Mouse (Mus musculus): ENCODE data around the gene Atf4.

The Atf4 gene

DNA sequence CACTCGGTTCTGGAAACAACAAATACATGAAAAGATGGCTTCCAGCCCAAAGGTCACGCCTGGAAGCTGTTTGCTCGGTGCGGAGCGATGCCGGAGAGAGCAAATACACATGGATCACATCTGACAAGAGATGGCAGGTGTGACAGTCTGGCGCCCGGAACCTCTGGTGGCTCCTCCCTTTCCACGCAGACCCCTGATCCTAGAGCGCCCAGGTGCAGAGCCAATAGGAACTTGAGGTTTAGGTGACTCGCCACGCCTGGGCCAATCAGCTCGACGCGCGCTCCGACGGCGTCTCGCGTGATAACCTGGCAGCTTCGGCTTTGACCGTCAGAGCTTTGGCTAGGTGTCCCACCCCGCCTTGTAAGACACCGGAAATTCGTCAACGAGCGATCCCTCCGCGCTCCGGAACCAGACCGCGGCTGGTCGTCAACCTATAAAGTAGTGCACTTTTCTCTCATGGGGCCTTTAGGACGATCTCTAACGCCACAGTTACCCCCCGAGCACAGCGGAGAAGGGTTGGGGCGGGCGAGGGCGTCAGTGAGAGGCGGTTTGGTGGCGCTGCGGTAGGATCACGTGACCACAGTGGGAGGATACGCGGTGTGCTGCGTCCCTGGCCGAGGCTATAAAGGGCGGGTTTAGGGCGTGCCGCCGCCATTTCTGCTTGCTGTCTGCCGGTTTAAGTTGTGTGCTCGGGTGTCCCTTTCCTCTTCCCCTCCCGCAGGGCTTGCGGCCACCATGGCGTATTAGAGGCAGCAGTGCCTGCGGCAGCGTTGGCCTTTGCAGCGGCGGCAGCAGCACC, at the start of gene Atf4:
Gene Atf4 (plus strand): TSS at position 338 of the 799 bp plus-strand sequence.
- peak; percentile 97 for DNase-seq (ENCODE audit: low spot score)

DNA sequence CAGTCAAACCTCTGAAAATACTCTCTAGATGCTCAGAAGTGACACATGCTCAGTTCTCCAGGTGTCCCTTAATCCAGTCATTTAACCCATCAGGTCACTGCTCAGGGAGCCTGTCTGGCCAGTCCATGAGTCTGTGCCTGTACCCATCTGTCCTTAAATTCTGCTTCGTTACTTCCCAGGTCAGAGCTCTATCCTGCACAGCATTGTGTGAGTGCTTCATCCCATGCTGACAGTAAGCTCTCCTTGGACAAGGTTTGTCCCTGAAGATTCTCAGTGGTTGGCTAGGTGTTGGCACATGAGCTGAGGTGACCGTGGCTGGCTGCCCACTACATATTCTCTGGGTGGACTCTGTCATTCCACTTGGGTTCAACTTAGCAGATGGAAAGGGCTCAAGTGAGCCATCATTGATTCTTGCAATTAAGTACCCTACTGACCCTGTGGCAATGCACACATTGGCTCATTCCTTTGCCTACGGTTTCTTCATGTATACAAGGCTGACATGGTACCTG, 48.9 kb upstream of the Atf4 start:
- no peak for DNase-seq (ENCODE audit: low spot score)

DNA sequence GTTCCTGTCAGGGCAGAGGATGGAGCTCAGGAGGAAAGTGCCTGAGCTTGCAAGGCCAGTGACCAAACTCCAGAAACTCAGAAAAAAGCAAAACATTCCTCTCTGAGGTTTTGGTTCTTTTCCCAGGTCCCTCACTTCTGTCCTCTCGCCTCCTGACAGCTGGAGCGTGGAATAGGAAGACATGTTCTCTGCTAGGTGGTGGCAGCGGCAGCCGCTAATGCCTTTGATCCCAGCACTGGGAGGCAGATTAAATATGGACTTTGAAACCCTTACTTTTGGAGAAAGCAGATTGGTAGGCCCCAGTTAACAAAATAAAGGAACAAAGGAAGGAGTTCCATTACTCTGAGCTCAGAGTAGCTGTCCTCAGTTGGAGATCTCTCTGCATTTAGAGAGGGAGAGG, 46.5 kb upstream of the Atf4 start:
- no peak for DNase-seq (ENCODE audit: low spot score)

- no peak for DNase-seq (ENCODE audit: low spot score)
Measured at GRCm38 (mm10) chr15:80213688-80214087, 41.3 kb upstream of the Atf4 start.

DNA sequence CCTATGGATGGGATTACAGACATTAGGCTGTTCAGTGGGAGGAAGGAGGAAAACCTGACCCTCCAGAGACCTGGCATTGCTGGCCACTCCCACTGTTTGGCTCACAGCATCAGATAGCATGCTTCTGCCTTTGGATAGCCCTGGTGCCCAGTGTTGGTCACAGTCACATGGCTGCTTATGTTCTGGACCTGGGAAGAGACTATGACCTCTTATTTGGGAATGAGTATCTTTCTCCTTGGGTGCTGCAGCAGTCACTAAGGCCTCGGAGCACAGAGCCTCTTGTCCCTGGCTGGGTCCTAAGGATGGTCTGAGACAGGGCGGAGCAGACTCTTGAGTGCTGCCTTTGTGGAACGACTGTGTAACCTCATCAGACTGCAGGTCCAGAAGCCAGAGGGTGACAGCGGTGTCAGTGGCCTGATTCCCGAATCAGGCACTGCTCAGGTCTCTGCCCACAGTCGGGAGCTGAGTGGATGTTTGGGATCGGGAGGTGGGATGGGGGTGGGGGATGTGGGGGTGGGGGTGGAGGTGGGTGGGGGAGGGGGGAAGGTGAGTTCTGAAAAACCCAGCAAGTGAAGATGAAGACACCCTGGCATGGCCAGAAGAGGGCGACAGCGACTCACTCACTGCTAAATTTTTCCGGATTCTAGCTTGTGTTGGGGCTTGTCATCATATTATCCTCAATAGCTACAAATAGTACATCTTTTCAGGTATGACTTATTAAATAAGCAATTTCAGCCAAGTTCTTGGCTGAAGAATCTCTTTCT, 39.1 kb upstream of the Atf4 start:
- no peak for DNase-seq (ENCODE audit: low spot score)

DNA sequence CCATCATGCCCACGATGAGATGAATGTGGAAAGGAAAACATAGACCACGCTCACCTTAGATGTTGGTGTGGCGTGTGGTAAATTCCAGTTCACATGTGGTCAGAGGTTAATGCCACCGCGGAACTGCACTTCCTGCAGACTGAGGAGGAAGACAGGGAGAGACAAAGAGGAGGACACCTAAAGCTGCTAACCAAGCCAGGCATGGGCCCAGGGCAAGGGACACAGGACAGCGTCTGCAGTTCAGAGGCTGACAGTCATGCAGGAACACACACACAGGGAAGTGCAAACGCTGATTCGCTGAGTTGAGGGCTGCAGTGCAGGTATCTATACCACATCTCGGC, 38.5 kb upstream of the Atf4 start:
- no peak for DNase-seq (ENCODE audit: low spot score)

- DNase-seq (ENCODE audit: low spot score) = no peak
Measured at GRCm38 (mm10) chr15:80217476-80217875, 37.5 kb upstream of the Atf4 start.

GRCm38 (mm10) chr15:80219211-80219610, 35.8 kb upstream of the Atf4 start:
- no peak for DNase-seq (ENCODE audit: low spot score)

DNA sequence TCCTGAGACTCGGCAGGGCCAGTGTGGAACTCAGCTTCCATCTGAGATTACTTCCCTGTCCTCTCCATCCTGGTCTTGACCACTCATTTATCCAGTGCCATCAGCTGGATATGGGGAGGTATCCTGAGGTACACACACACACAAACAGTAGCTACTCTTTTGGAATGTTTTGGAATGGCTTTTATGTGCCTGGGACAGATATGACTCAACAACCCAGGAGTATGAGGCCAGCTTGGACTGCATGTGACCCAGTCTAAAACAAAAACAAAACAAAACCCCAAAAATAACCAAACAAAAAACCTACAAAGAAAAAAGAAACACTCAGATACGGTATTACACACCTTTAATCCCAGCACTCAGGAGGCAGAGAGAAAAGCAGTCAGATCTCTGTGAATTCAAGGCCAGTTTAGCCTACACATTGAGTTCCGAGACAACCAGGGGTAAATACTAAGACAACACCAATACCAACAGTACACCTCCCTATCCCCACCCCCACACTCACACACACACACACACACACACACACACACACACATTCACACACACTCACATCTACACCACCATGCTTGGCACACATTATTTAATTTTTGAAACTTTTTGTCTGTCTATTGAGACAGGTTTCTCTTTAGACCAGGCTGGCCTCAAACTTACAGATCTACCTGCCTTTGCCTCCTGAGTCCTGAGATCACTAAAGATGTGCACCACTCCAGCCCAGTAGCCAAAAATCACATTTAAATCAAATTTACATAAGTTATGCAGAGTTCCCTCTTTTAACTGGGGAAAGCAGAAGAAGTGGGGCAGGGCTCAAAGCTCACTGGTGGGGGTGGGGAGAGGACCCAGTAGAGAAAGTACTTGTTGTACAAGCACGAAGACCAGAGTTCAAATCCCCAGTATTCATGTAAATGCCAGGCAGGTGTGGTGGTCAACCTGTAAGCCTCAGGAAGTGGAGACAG, 35.0 kb upstream of the Atf4 start:
- no peak for DNase-seq (ENCODE audit: low spot score)

DNA sequence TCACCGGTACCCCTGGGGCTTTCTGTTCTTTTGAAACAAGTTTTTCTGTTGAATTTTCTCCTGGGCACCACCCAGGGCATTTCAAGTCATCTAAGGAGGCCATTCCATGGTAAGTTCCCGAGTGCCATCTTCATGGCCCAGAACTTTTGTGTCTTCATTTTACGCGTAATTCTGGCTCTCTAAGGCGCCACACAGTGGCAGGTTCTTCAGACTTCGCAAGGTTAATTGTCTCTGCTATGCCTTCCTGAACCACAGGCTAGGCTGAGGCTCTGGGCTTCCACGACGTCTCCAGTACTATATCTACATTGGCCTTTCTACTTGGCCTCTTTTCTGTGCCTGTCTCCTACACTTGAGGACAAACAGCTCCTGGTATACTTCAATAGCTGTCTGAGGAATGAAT, 34.0 kb upstream of the Atf4 start:
- no peak for DNase-seq (ENCODE audit: low spot score)

- DNase-seq (ENCODE audit: low spot score) = no peak
Measured at GRCm38 (mm10) chr15:80223751-80224150, 31.2 kb upstream of the Atf4 start.

- peak; percentile 84 for DNase-seq (ENCODE audit: low spot score)
Measured at GRCm38 (mm10) chr15:80225208-80225607, 29.8 kb upstream of the Atf4 start.

- DNase-seq (ENCODE audit: low spot score) = peak; percentile 75
Measured at GRCm38 (mm10) chr15:80225796-80226195, 29.2 kb upstream of the Atf4 start.

DNA sequence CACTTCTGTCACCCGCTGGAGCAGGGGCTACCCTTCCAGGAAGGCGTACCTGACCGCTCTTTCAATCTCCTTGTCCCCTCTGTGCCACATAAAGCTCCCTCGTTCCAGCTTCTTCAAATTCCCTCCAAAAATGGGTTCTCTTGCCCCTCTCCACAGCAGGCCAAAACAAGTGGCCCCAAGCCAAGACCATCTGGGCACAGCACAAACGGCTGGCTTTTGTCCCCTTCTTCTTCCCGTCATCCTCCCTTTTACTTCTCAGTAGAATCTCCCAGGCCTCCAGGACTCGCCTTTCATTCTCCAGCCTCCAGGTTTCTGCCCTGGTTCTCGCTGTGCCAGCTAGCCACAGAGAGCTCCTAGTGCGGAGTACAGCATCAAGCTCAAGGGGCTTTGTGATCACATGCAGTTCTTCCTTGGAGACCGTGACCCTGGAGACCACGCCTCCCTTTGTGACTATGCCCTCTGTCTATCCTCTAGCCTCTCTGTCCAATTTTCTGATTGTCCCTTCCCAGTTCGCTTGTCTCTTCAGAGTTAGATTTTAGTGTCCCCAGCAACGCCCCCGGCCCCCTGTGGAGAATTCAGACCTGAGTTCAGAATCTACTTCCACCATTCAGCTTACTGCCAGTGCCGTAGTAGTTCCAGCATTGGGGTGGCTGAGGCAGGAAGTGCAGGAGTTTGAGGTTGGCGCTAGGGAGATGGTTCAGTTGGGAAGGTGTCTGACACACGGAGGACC, 26.7 kb upstream of the Atf4 start:
- DNase-seq (ENCODE audit: low spot score) = no peak

DNA sequence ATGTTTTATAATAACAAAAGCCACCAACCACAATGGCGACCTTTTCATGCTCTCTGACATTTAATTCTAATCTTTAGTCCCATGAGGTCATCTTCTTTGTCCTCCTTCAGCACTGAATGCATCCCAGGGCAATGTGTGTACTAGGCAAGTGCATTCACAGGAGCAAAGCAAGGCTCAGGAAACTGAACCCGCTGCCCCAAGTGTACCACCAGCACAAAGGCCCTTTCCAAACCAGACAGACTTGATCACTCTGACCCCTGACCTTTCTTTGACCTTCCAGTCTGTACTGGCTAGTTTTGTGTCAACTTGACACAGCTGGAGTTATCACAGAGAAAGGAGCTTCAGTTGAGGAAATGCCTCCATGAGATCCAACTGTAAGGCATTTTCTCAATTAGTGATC, 22.7 kb upstream of the Atf4 start:
- no peak for DNase-seq (ENCODE audit: low spot score)

DNA sequence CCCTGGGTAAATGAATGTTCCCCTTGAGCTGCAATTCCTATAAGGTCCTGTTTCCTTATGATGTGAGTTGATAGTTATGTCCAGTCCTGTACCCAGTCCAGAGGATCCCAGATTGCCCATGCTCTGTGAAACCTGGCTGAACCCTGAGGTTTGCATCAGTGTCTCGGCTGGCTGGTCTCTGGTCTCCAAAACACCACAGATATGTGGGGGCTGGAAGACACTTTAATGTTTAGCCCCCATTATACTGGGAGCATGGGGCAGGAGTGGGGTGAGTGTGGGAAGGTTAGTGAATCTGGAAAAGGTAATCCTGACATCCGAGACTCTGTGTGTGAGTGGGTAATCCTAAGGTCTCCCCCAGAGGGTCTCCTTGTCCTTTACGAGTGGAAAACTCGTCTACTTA, 21.9 kb upstream of the Atf4 start:
- no peak for DNase-seq (ENCODE audit: low spot score)

GRCm38 (mm10) chr15:80233733-80234509, 21.1 kb upstream of the Atf4 start, which contains the start of gene Mief1:
Mief1 (plus strand) TSS chr15:80234018.
- peak; percentile 99 for DNase-seq (ENCODE audit: low spot score)

DNA sequence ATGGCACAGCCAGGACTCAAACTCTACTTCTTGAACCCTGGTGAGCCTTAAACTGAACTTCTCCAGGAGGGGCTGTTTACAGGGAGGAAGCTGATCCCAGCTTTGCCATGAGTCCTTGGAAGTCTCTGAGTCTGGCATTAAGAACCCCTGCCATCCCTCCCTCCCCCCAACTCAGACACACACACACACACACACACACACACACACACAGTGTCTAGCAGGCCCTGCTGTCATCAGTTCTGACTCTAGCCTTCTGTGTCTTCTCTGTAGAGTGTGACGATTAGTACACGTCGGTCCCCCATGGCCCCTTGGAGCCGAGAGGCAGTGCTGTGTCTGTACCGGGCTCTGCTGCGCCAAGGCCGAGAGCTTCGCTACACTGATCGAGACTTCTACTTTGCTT, 19.4 kb upstream of the Atf4 start, which contains the start of gene AC140267.1:
Gene AC140267.1 (plus strand): TSS at position 301 of the 400 bp plus-strand sequence.
- DNase-seq (ENCODE audit: low spot score) = no peak

DNA sequence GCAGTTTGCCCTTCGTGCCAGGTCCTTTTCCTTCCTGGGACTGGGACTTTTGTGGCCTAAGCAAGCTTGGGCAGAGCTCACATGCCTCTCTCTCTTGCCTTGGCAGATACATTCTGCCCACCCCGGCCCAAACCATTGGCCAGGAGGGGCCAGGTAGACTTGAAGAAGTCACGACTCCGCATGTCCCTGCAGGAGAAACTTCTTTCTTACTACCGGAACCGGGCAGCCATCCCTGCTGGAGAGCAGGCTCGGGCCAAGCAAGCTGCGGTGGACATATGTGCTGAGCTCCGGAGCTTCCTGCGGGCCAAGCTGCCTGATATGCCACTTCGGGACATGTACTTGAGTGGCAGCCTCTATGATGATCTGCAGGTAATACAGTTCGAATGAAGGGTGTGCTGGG, 6.8 kb upstream of the Atf4 start:
- DNase-seq (ENCODE audit: low spot score) = no peak

DNA sequence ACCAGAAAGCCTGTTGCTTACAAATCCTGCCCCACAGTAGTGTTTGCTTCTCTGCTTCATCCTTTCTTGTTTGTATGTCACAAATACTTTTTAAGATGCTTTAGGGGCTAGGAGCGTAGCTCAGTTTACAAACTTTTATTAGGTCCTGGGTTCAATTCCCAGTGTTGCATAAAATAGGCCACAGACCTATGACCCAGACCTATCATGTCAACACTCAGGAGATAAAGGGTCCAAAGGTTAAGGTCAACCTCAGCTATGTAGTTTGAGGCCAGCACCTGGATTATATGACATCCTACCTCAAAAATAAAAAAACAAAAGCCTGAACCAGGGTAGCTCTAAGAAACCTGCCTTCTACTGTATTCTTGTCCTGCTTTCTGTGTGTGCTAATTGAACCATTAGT, 6.4 kb upstream of the Atf4 start:
- no peak for DNase-seq (ENCODE audit: low spot score)

- DNase-seq (ENCODE audit: low spot score) = no peak
Measured at GRCm38 (mm10) chr15:80249672-80250071, 5.3 kb upstream of the Atf4 start.
